Comparison of ENCODE assay signal across 9 mouse cellular contexts in genomic region chr15:103202088-103202793, GRCm38 (mm10). TPM values are rescaled to one million over a fixed set of nuclear protein-coding genes. Genes with fewer than 3 reads are reported as not detected.
A peak's percentile ranks its signal among the peaks of the same experiment; 100 is the strongest.
DNase-seq lines count a peak whose midpoint lies in the region; ATAC-seq and TF ChIP-seq lines count a peak whose summit lies in the region.
"Had no signal": no experiment of that assay in that cellular context is flagged by ENCODE, and none has a peak within 500 bp of the region (broad histone marks: within the 10 kb centered on the region; RNA-seq: fewer than 3 reads in every experiment).

No protein-coding gene starts in this region.

- intact Hi-C loops in heart, postnatal 36 days (cut with DNase I), result no loop called here

- H3K4me3 ChIP-seq in testis, adult 2 months (ENCODE audit: control insufficient read depth, low read depth, low read length), result no peak overlapping the region
- no peak overlapping the region for H3K4me3 ChIP-seq in stomach, postnatal 0 days (ENCODE audit: low read depth, low read length)

- no peaks in the 10 kb centered on the region for H3K4me1 ChIP-seq in testis, adult 2 months (ENCODE audit: control insufficient read depth, insufficient read depth, low read length)
- no peaks in the 10 kb centered on the region for H3K4me1 ChIP-seq in stomach, postnatal 0 days (replicated peaks; ENCODE audit: control insufficient read depth, insufficient read depth)

- 0 out of 2 replicates have a peak overlapping the region, but pooled peaks have one; percentile 17 for H3K27ac ChIP-seq in testis, adult 2 months (ENCODE audit: control insufficient read depth, insufficient read depth, low read depth, low read length)
- H3K27ac ChIP-seq in stomach, postnatal 0 days (replicated peaks), result peak overlapping the region; percentile 49; the same call in 1 of the 2 replicates

- WGBS in stomach, postnatal 0 days, result 27% methylated on average over 6 of the region's 6 CpGs

- TF ChIP-seq EP300 in stomach, postnatal 0 days (optimal IDR thresholded peaks at IDR 0.05), result no peak

- no peak for DNase-seq in testis, postnatal 14 days (ENCODE audit: low spot score)
- peak; percentile 47 to 57 for DNase-seq in heart, postnatal 36 days
- peak; percentile 59 to 74 for DNase-seq in kidney, postnatal 36 days
- peak; percentile 22 for DNase-seq in stomach, postnatal 0 days (ENCODE audit: low spot score)
- no peak for DNase-seq in cerebellum, adult 11-12 months
- no peak for DNase-seq in adrenal gland, postnatal 10 days
- DNase-seq in yolk sac, embryonic 10.5 days (ENCODE audit: low spot score), result no peak
- DNase-seq: thymus, adult 2 months had no signal

- no peak for TF ChIP-seq POLR2A in testis, adult 2 months (IDR thresholded peaks at IDR 0.05; ENCODE audit: control insufficient read depth, low read depth, low read length)

- no peak overlapping the region for H3K4me2 ChIP-seq in stomach, postnatal 0 days (replicated peaks; ENCODE audit: low read depth)

- TF ChIP-seq CTCF in testis, adult 2 months (IDR thresholded peaks at IDR 0.05; ENCODE audit: control insufficient read depth, insufficient read depth, insufficient replicate concordance, low read depth, low read length), result no peak
- TF ChIP-seq CTCF in stomach, postnatal 0 days (IDR thresholded peaks at IDR 0.05; ENCODE audit: low read depth), result no peak

- ATAC-seq in stomach, postnatal 0 days (ENCODE audit: low FRiP score, low TSS enrichment), result peak; percentile 56; the same call in 1 of the 2 replicates

- no peak overlapping the region for H3K9ac ChIP-seq in stomach, postnatal 0 days (ENCODE audit: low read length)

- H3K36me3 ChIP-seq in testis, adult 2 months (ENCODE audit: control insufficient read depth, insufficient read depth, low read length), result no peaks in the 10 kb centered on the region
- peaks cover 11% of the 10 kb centered on the region; the same call in 1 of the 2 replicates for H3K36me3 ChIP-seq in stomach, postnatal 0 days (ENCODE audit: control insufficient read depth, insufficient read depth, low read length)

- no peaks in the 10 kb centered on the region for H3K27me3 ChIP-seq in testis, adult 2 months (ENCODE audit: control insufficient read depth, insufficient read depth, low read length)
- no peaks in the 10 kb centered on the region for H3K27me3 ChIP-seq in stomach, postnatal 0 days (ENCODE audit: control insufficient read depth, insufficient read depth, low read length)

- no peaks in the 10 kb centered on the region for H3K9me3 ChIP-seq in stomach, postnatal 0 days (ENCODE audit: control insufficient read depth, low read length)

RNA-seq across cellular contexts. Expression of gene Smug1, which starts 35.3 kb away (rescaled TPM):
- 3.4 and 3.8 TPM in 2 replicates for polyA plus RNA-seq in testis, adult 2 months (2012; rRNA removed)
- 10 to 100 TPM; 13.2 to 15.7 TPM for total RNA-seq in heart, postnatal 36 days (2021)
- 10.6 and 11.2 TPM in 2 replicates for polyA plus RNA-seq in stomach, postnatal 0 days (2015; fragmentation: Nextera tagmentation; extraction: Ambion mirVana)
- 10 to 100 TPM; 14.0 to 19.9 TPM for total RNA-seq in adrenal gland, postnatal 10 days (2021)

RNA-seq across cellular contexts. Expression of gene Cbx5, which starts 37.4 kb away (rescaled TPM):
- 11.8 and 15.7 TPM in 2 replicates for polyA plus RNA-seq in testis, adult 2 months (2012; rRNA removed)
- 10 to 100 TPM; 54.2 to 58.7 TPM for total RNA-seq in heart, postnatal 36 days (2021)
- 23.0 and 26.8 TPM in 2 replicates for polyA plus RNA-seq in stomach, postnatal 0 days (2015; fragmentation: Nextera tagmentation; extraction: Ambion mirVana)
- 10 to 100 TPM; 66.6 to 85.8 TPM for total RNA-seq in adrenal gland, postnatal 10 days (2021)

RNA-seq across cellular contexts. Expression of gene Hnrnpa1, which starts 38.0 kb away (rescaled TPM):
- polyA plus RNA-seq in testis, adult 2 months (2012; rRNA removed), result 43.2 and 53.3 TPM in 2 replicates
- 100 to 1,000 TPM; 140 to 154 TPM for total RNA-seq in heart, postnatal 36 days (2021)
- 236 and 251 TPM in 2 replicates for polyA plus RNA-seq in stomach, postnatal 0 days (2015; fragmentation: Nextera tagmentation; extraction: Ambion mirVana)
- total RNA-seq in adrenal gland, postnatal 10 days (2021), result 100 to 1,000 TPM; 248 to 299 TPM

RNA-seq across cellular contexts. Expression of gene Nfe2, which starts 56.0 kb away (rescaled TPM):
- polyA plus RNA-seq in testis, adult 2 months (2012; rRNA removed), result 8.9 and 10.6 TPM in 2 replicates
- total RNA-seq in heart, postnatal 36 days (2021), result under 1 TPM; 0.67 to 0.73 TPM
- polyA plus RNA-seq in stomach, postnatal 0 days (2015; fragmentation: Nextera tagmentation; extraction: Ambion mirVana), result 0.50 and 0.70 TPM in 2 replicates
- total RNA-seq in adrenal gland, postnatal 10 days (2021), result 1 to 10 TPM; 3.2 to 4.3 TPM

Comparison
In these comparisons a context has a peak if more than half of its experiments do, and no peak if none do; other contexts are left out.
1. DNase-seq: peak in heart, postnatal 36 days (2 of 2), kidney, postnatal 36 days (2 of 2) and stomach, postnatal 0 days (single experiment); none in testis, postnatal 14 days (single experiment), cerebellum, adult 11-12 months (single experiment), adrenal gland, postnatal 10 days (single experiment) and yolk sac, embryonic 10.5 days (single experiment).